Mouse (Mus musculus) left cerebral cortex, adult 8-10 months (tissue): ENCODE measurements around the gene Lrba. TPM values are rescaled to one million over a fixed set of nuclear protein-coding genes. Genes with fewer than 3 reads are reported as not detected.
A peak's percentile ranks its signal among the peaks of the same experiment; 100 is the strongest.

ENCODE experiments used
- DNase-seq, 2 experiments: peaks; one replicate each; pipeline ENCODE4 v3.0.0; 2022; ENCODE audit warnings: low spot score in 2 of 2
- total RNA-seq, 4 experiments: library from RNA; stranded (reverse); gene quantifications; 2 replicates each; pipeline ENCODE4 v1.2.4; 2022

Gene Lrba
- total RNA-seq, 4 experiments from 2014 or later = 29.9 to 39.7 (median 34.5) TPM

GRCm38 (mm10) chr3:86500586-86500985, 276.1 kb downstream of the Lrba start:
- no peak for DNase-seq

GRCm38 (mm10) chr3:86518506-86519109, 294.1 kb downstream of the Lrba start:
- DNase-seq = no peak

GRCm38 (mm10) chr3:86522880-86523505, 298.5 kb downstream of the Lrba start:
- no peak for DNase-seq

- DNase-seq = no peak
These were observed 307.2 kb downstream of the Lrba start for GRCm38 (mm10) chr3:86531531-86532269.

- no peak for DNase-seq
These were observed 312.3 kb downstream of the Lrba start for GRCm38 (mm10) chr3:86536751-86537150.

- no peak for DNase-seq
These were observed 314.4 kb downstream of the Lrba start for GRCm38 (mm10) chr3:86538645-86539554.

- DNase-seq = no peak
These were observed 315.2 kb downstream of the Lrba start for GRCm38 (mm10) chr3:86539555-86540168.

- no peak for DNase-seq
These were observed 316.7 kb downstream of the Lrba start for GRCm38 (mm10) chr3:86541074-86541614.

GRCm38 (mm10) chr3:86541863-86542397, 317.4 kb downstream of the Lrba start:
- no peak for DNase-seq

GRCm38 (mm10) chr3:86544785-86545184, 320.3 kb downstream of the Lrba start:
- DNase-seq = no peak

- DNase-seq = no peak
These were observed 321.5 kb downstream of the Lrba start for GRCm38 (mm10) chr3:86545945-86546344.

GRCm38 (mm10) chr3:86546471-86547250, 322.2 kb downstream of the Lrba start:
- DNase-seq = peak; percentile 26 to 34

GRCm38 (mm10) chr3:86547251-86547791, 322.8 kb downstream of the Lrba start:
- no peak for DNase-seq

- DNase-seq = no peak
These were observed 323.9 kb downstream of the Lrba start, which contains the start of gene Mab21l2 for GRCm38 (mm10) chr3:86548091-86549015. TSS of gene Mab21l2 (minus strand) at chr3:86548629.

GRCm38 (mm10) chr3:86550301-86551010, 326.0 kb downstream of the Lrba start:
- DNase-seq = no peak

GRCm38 (mm10) chr3:86551011-86551728, 326.7 kb downstream of the Lrba start:
- no peak for DNase-seq

- no peak for DNase-seq
These were observed 327.7 kb downstream of the Lrba start for GRCm38 (mm10) chr3:86552170-86552569.
